Mouse (Mus musculus): Measurements from ENCODE around the gene Ago1. TPM values are rescaled to one million over a fixed set of nuclear protein-coding genes. Genes with fewer than 3 reads are reported as not detected.

The Ago1 gene
- polyA plus RNA-seq, 1 experiment from 2014 or later, result 13.5 TPM

DNA sequence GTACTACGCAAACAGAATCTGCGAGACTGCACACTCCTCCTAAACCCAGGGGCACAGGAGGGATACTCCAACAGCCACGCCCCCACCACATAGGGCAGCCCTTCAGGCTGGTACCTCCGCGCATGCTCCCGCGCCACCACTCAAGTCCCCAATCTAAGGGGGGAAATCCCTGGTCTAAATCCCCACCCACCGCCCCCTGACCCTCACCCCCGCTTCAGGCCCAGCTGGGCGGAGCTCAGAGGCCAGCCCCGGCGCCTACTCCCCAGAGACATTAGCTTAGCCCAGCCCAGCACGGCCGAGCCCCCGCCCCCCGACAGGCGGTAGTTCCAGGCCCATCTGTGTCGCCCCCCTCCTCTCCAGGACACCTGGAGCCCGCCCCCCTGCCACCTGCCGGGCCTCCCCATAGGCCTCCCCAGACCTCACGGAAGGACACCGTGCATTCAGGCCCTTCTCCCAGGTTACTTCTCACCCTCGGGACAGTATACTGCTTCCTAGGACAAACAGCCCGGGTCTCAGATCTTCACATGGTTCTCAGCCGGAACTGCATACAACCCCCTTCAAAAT lies 580 bp downstream of the Ago1 start:
- Histone ChIP-seq H3K27me3 (no peaks in the 10 kb centered on the region), H3K27ac (peak overlapping the region; percentile 99), H3K9me3 (no peaks in the 10 kb centered on the region), H3K4me1 (replicated peaks) (peaks cover 45% of the 10 kb centered on the region), H3K36me3 (no peaks in the 10 kb centered on the region), H3K4me2 (peak overlapping the region; percentile 69), H3K9ac (peak overlapping the region; percentile 99), H3K4me3 (peak overlapping the region; percentile 96)
- WGBS, result 3% methylated on average over 23 of the region's 25 CpGs
- peak; percentile 65 for ATAC-seq (ENCODE audit: low FRiP score)

DNA sequence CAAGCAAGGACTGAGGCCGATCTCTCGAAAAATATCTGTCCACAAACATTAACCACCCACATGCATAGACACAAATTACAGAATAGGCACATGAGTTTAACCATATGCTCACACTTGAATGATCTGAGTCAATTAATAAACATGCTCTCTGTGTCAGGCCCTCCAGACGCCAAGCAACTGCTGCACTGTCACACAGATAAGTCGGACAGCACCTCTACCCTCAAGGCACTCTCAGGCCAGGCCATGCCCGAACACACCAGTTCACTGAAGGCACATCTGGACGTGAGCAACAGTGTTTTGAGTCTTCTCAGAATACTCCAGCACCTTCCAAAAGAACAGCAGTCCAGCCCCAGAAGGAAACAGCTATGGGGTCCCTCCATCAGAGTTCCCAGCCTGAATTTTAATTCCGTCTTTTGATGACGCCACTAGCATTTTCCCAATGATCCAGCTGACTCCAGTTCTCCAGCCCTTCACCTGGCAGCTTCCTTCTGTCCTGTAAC lies 2.1 kb downstream of the Ago1 start:
- no peak for ATAC-seq (ENCODE audit: low FRiP score)
- Histone ChIP-seq H3K4me1 (replicated peaks) (peaks cover 57% of the 10 kb centered on the region), H3K27ac (peak overlapping the region; percentile 99), H3K4me2 (peak overlapping the region; percentile 69), H3K4me3 (peak overlapping the region; percentile 96), H3K9me3 (no peaks in the 10 kb centered on the region), H3K27me3 (no peaks in the 10 kb centered on the region), H3K9ac (peak overlapping the region; percentile 76), H3K36me3 (no peaks in the 10 kb centered on the region)
- 8% methylated on average over 8 of the region's 8 CpGs for WGBS

DNA sequence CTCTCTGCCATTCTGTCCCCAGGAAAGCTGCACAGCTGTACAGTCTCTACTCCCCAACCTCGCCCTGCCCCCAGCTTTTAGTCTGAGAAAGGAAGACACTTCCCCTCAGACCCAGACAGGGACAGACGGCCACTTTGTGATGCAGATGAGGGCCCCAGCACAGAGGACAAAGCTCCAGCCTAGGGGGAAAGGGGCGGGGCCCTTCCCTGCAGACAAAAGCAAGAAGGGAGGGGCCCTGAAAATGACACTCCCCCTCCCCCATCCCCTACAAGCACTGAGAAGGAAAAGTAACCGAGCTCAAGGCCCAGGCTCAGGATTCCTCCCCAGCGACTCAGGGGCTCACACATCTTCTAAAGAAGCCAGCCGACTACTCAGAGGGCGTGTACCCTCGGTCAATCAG lies 2.5 kb downstream of the Ago1 start:
- H3K4me2 ChIP-seq, result peak overlapping the region; percentile 69
- no peaks in the 10 kb centered on the region for H3K9me3 ChIP-seq
- H3K27ac ChIP-seq, result peak overlapping the region; percentile 99
- 1% methylated on average over 8 of the region's 8 CpGs for WGBS
- peak overlapping the region; percentile 76 for H3K9ac ChIP-seq
- peak; percentile 43 for ATAC-seq (ENCODE audit: low FRiP score)
- H3K36me3 ChIP-seq, result no peaks in the 10 kb centered on the region; the same call in 1 of the 2 replicates
- H3K4me3 ChIP-seq, result peak overlapping the region; percentile 96
- H3K27me3 ChIP-seq, result no peaks in the 10 kb centered on the region
- peaks cover 57% of the 10 kb centered on the region for H3K4me1 ChIP-seq (replicated peaks)

DNA sequence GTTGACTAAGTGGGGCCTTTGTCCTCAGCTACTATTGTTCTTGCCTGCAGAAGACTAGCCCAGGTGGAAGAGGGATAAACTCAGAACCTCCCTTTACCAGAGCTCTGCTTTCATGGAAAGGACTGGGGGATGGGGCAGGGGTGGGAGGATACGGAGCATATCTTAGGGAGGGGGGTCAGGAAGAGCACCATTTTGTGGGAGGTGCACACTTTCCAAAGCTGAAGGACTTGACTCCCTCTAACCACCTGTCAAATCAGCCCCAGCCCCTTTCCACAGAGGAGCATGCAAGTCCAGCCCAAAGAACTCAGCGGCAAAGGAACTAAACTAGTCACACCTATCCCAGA lies 3.5 kb downstream of the Ago1 start:
- no peak for ATAC-seq (ENCODE audit: low FRiP score)
- H3K27ac ChIP-seq, result peak overlapping the region; percentile 99

DNA sequence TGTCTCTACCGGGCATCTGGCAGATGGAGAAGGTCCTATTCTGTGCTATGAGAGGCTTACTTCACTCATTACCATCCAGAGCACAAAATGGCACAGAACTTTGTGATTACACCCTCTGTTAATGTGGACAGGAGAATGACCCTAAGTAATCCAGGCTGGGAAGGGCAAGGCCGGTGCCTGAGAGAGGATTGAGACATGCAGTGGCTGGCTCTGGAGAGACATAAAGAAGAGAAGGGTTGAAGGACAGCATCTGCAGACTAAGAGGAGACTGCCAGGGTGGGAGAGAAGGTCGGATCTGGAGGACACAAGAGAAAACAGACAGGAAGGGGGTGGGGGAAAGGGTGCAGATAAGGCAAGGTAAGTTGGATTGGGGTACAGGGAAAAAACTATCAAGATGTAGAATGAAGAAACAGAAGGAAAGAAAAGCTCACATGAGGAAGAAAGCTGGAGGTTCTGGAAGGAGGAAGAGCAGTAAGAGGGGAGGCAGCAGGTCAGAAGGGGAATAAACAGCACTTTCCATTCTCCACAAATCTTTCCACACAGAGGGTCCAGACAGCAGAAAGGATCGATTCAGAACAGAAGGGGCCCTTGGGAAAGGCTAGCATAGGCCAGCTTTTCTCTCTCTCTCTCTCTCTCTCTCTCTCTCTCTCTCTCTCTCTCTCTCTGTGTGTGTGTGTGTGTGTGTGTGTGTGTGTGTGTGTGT lies 4.0 kb downstream of the Ago1 start:
- H3K27me3 ChIP-seq, result no peaks in the 10 kb centered on the region
- H3K9ac ChIP-seq, result peak overlapping the region; percentile 76
- no peak for ATAC-seq (ENCODE audit: low FRiP score)
- H3K9me3 ChIP-seq, result no peaks in the 10 kb centered on the region
- H3K4me1 ChIP-seq (replicated peaks), result peaks cover 57% of the 10 kb centered on the region
- peak overlapping the region; percentile 69 for H3K4me2 ChIP-seq
- 11% methylated on average over 4 of the region's 4 CpGs for WGBS
- peaks cover 15% of the 10 kb centered on the region for H3K36me3 ChIP-seq
- peak overlapping the region; percentile 99 for H3K27ac ChIP-seq
- peak overlapping the region; percentile 96 for H3K4me3 ChIP-seq

More for the DNA sequence above, 3.5 kb downstream of the Ago1 start:
- H3K9me3 ChIP-seq, result no peaks in the 10 kb centered on the region
- H3K27me3 ChIP-seq, result no peaks in the 10 kb centered on the region
- H3K9ac ChIP-seq, result peak overlapping the region; percentile 76
- H3K36me3 ChIP-seq, result peaks cover 10% of the 10 kb centered on the region
- peaks cover 57% of the 10 kb centered on the region for H3K4me1 ChIP-seq (replicated peaks)
- H3K4me3 ChIP-seq, result peak overlapping the region; percentile 96
- peak overlapping the region; percentile 69 for H3K4me2 ChIP-seq
- 7% methylated on average over 2 of the region's 2 CpGs for WGBS

DNA sequence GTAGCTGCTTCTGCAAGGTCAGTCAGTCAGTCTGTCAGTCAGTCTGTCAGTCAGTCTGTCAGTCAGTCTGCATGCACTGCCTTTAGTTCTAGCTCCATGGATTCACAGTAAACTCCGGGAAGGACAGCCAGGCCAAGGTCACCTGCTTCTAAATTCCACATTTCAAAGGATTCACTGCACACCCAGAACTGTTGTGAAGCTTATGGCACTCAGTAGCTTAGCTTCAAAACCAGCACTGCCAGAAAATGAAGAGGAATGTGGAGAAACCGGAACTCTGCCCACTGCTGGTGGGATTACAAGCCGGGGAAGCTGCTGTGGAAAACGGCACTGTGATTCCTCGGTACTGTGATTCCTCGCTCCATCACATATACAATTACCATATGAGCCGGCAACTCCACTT lies 12.9 kb downstream of the Ago1 start:
- H3K27ac ChIP-seq, result no peak overlapping the region
- no peak overlapping the region for H3K4me3 ChIP-seq
- ATAC-seq (ENCODE audit: low FRiP score), result no peak
- H3K36me3 ChIP-seq, result peaks cover 95% of the 10 kb centered on the region
- H3K4me1 ChIP-seq (replicated peaks), result no peaks in the 10 kb centered on the region
- H3K9ac ChIP-seq, result no peak overlapping the region
- no peak overlapping the region for H3K4me2 ChIP-seq
- 96% methylated on average over 7 of the region's 7 CpGs for WGBS
- H3K27me3 ChIP-seq, result no peaks in the 10 kb centered on the region
- H3K9me3 ChIP-seq, result no peaks in the 10 kb centered on the region

DNA sequence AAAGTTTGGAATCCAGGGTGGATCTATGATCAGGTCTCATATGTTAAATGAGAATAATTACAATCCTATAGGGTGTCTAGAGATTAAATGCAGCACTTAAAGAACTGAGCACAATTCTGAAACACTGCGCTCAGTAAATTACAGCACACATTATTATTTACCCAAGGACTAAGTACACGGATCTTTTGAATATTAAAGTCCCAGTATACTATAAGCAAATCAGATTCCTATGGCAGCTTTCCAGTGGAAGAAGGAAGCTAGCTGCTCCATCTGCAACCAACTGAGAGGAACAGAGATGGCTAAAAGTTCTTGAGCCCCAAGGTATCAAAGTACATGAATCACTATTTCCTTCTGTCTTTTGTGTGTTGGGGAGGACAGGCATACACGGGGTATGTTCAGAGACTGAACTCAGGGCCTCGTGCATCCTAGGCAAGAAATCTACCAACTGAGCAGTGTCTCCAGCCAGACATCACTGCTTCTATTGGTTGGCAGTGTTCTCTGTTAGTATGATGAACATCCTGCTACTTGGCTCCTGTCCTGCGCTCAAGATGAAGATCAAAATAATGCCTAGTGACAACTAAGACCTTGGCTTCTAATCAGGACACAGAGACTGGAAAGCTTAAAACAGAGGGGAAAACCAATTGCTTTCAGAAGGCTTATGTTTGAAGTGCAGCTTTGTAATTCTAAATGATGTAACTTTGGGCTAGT lies 13.7 kb downstream of the Ago1 start:
- whole genome bisulfite sequencing, result 95% methylated on average over 5 of the region's 5 CpGs
- Histone ChIP-seq H3K4me2 (no peak overlapping the region), H3K27ac (no peak overlapping the region), H3K4me1 (replicated peaks) (no peaks in the 10 kb centered on the region), H3K4me3 (no peak overlapping the region), H3K36me3 (peaks cover 94% of the 10 kb centered on the region), H3K9me3 (no peaks in the 10 kb centered on the region), H3K27me3 (no peaks in the 10 kb centered on the region), H3K9ac (no peak overlapping the region)
- no peak for ATAC-seq (ENCODE audit: low FRiP score)

DNA sequence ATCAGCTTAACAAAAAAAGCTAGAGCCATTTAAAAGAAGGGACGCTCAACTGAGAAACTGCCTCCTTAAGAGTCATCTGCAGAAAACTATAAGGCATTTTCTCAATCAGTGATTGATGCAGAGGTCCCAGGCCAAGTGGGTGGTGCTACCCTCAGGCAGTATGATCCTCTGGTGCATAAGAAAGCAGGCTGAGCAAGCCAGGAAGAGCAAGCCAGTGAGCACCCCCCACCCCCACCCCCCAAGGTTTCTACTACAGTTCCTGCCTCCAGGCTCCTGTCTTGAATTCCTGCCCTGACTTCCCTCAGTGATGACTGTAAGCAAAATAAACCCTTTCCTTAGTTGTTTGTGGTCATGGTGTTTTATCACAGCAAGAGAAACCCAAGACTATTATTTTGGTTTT lies 18.1 kb downstream of the Ago1 start:
- Histone ChIP-seq H3K4me3 (no peak overlapping the region), H3K9me3 (no peaks in the 10 kb centered on the region), H3K36me3 (peaks cover 85% of the 10 kb centered on the region), H3K4me2 (no peak overlapping the region), H3K27ac (no peak overlapping the region), H3K4me1 (replicated peaks) (no peaks in the 10 kb centered on the region), H3K9ac (no peak overlapping the region), H3K27me3 (no peaks in the 10 kb centered on the region)
- 89% methylated on average over 1 of the region's 1 CpGs for WGBS
- ATAC-seq (ENCODE audit: low FRiP score), result no peak

DNA sequence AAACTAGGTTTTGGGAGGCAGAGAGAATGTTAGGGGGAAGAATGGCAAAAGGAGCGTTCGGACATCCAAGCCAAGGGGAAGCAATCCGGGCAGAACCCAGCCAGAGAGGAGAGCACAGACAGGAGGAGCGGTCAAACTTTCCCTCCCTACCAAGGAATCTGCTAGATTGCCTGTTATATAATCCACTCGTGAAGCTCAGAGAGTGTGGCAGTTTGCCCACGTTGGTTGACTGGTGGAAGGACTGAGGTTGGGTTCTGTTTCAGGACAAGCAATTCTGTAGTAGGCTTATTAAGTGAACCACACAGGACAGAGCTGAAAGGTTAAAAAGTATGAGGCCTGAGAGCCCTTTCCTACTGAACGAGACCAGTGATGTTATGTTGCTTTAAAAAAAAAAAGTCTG lies 21.3 kb downstream of the Ago1 start:
- WGBS, result 92% methylated on average over 7 of the region's 7 CpGs
- Histone ChIP-seq H3K4me2 (no peak overlapping the region), H3K9ac (no peak overlapping the region), H3K4me3 (no peak overlapping the region), H3K4me1 (replicated peaks) (no peaks in the 10 kb centered on the region), H3K27me3 (no peaks in the 10 kb centered on the region), H3K27ac (no peak overlapping the region), H3K36me3 (peaks cover 79% of the 10 kb centered on the region), H3K9me3 (no peaks in the 10 kb centered on the region)
- no peak for ATAC-seq (ENCODE audit: low FRiP score)

DNA sequence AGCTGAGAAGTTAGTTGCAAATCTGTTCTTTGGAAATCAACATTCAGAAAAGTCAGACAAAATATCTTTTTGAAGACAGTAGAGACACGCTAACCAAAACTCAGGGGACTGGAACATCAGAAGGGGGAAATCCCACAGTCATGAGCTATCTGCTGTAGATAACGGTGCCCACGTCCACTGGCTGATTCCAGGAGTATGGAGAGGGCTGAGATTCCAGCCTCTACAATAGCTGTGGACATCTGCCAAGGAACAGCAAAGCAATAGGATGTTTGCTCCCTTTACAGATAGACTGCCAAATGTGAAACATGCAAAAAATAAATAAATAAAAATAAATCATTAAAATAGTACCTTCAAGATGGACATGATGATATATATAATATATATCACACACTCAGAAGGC lies 23.9 kb downstream of the Ago1 start:
- 89% methylated on average over 3 of the region's 3 CpGs for WGBS
- Histone ChIP-seq H3K9me3 (no peaks in the 10 kb centered on the region), H3K9ac (no peak overlapping the region), H3K4me3 (no peak overlapping the region), H3K27me3 (no peaks in the 10 kb centered on the region), H3K27ac (no peak overlapping the region), H3K36me3 (peaks cover 83% of the 10 kb centered on the region), H3K4me1 (replicated peaks) (no peaks in the 10 kb centered on the region), H3K4me2 (no peak overlapping the region)
- no peak for ATAC-seq (ENCODE audit: low FRiP score)

DNA sequence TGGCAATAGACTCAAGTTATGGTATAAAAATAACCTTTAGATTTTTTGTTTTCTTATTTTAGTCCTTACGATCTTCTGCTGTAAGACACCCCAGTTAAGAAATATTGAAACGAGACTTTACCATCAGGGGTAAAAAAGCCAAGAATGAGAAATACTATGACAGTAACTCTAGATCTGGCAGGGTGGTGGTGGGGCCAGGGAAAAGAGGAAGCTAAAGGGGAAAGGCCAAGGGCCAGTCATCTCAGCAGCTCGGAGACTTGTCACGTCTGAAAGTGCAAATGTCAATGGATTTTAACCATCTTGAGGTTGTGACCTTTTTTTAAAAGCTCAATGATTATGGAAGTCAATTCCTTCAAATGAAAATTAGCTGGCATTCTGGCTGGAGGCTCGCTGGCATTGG lies 30.1 kb downstream of the Ago1 start:
- Histone ChIP-seq H3K27me3 (no peaks in the 10 kb centered on the region), H3K4me2 (no peak overlapping the region), H3K36me3 (peaks cover 82% of the 10 kb centered on the region), H3K9ac (no peak overlapping the region), H3K4me1 (replicated peaks) (no peaks in the 10 kb centered on the region), H3K27ac (no peak overlapping the region), H3K9me3 (no peaks in the 10 kb centered on the region), H3K4me3 (no peak overlapping the region)
- no peak for ATAC-seq (ENCODE audit: low FRiP score)
- 84% methylated on average over 5 of the region's 5 CpGs for WGBS

DNA sequence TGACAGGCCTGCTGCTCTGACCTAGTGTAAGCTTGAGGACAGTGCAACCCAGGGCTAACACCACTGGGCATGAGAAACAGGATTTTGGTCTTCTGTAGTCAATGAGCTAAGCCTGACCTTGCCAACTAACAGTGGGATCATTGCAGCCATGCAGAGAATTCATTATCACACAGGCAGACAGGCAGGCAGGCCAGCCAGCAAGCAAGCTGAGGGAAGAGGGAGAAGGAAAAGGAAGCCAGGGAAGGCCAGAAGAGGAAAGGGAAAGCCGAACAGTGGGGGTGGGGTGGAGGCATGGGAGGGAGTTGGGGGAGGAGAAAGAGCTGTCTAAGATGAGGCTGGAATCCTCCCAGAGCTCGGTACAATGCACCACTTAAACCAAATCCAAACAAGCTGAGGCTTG lies 32.1 kb downstream of the Ago1 start:
- H3K4me2 ChIP-seq, result no peak overlapping the region
- H3K9ac ChIP-seq, result no peak overlapping the region
- no peak overlapping the region for H3K27ac ChIP-seq
- H3K36me3 ChIP-seq, result peaks cover 68% of the 10 kb centered on the region
- H3K27me3 ChIP-seq, result no peaks in the 10 kb centered on the region
- H3K9me3 ChIP-seq, result no peaks in the 10 kb centered on the region
- H3K4me1 ChIP-seq (replicated peaks), result no peaks in the 10 kb centered on the region
- no peak for ATAC-seq (ENCODE audit: low FRiP score)
- WGBS, result 66% methylated on average over 2 of the region's 2 CpGs
- H3K4me3 ChIP-seq, result no peak overlapping the region

All from hindbrain, embryonic 13.5 days (tissue).